Mouse (Mus musculus): ENCODE data around the gene Sept9.

- TF ChIP-seq CTCF (IDR thresholded peaks at IDR 0.05; ENCODE audit: low read depth) (no peak), EP300 (IDR thresholded peaks at IDR 0.05; ENCODE audit: low read depth) (no peak)
Measured at GRCm38 (mm10) chr11:117275999-117276398, 76.5 kb downstream of the Sept9 start.
